Mouse (Mus musculus) forebrain, postnatal 0 days (tissue): ENCODE measurements at regions not wholly inside any gene's neighbourhood (a gene's known extent, or its start where the extent isn't known, plus 50 kb on each side); places are given as distances from the start of the nearest gene placed in this dataset.

Experiments used
- ATAC-seq: fragments of 200-750 bp; cut with Nextera tagmentation; 2 replicates; pipeline ENCODE4 v1.8.0; 2017; ENCODE audit warnings: mild to moderate bottlenecking, moderate library complexity
- DNase-seq: peaks from one replicate; pipeline ENCODE4 v3.0.0-alpha.2; 2015
- H3K27ac ChIP-seq: fragments of 300-500 bp; sonication (generic); 2 replicates; pipeline ENCODE4 v1.5.1; 2014; ENCODE audit warnings: low read depth, mild to moderate bottlenecking, antibody characterized with exemption, low read length, moderate library complexity, mixed read lengths
- H3K27me3 ChIP-seq: fragments of 300-500 bp; sonication (generic); 2 replicates; pipeline ENCODE4 v1.6.1; 2014; ENCODE audit warnings: mild to moderate bottlenecking, low read length, mixed read lengths; ENCODE audit not compliant: insufficient read depth
- H3K36me3 ChIP-seq: fragments of 300-500 bp; sonication (generic); 2 replicates; pipeline ENCODE4 v1.6.1; 2014; ENCODE audit warnings: mild to moderate bottlenecking, moderate library complexity; ENCODE audit not compliant: insufficient read depth
- H3K4me1 ChIP-seq: fragments of 300-500 bp; sonication (generic); 2 replicates; pipeline ENCODE4 v1.6.1; 2014; ENCODE audit warnings: antibody characterized with exemption; ENCODE audit not compliant: insufficient read depth
- H3K4me2 ChIP-seq: fragments of 300-500 bp; sonication (generic); 2 replicates; pipeline ENCODE4 v1.6.1; 2014; ENCODE audit warnings: low read depth, mild to moderate bottlenecking, moderate library complexity
- H3K4me3 ChIP-seq: fragments of 300-500 bp; sonication (generic); 2 replicates; pipeline ENCODE4 v1.5.1; 2014; ENCODE audit warnings: low read depth, low read length, mixed read lengths
- H3K9ac ChIP-seq: fragments of 300-500 bp; sonication (generic); 2 replicates; pipeline ENCODE4 v1.6.1; 2014; ENCODE audit warnings: mild to moderate bottlenecking
- H3K9me3 ChIP-seq: fragments of 300-500 bp; sonication (generic); 2 replicates; pipeline ENCODE4 v1.6.1; 2016; ENCODE audit warnings: low read length
- CTCF ChIP-seq: sonication (generic); IDR thresholded peaks from 2 replicates; pipeline ENCODE4 v1.5.1; 2016; ENCODE audit warnings: antibody characterized with exemption, control low read depth, low read depth
- WGBS: fragments of 180-500 bp; shearing (Covaris S2); extraction: QIAGEN DNeasy Blood & Tissue Kit; methylation state at CpG from one replicate; pipeline ENCODE4 v1.1.7; 2014; 5-methylcytosine and 5-hydroxymethylcytosine counted together

- H3K36me3 ChIP-seq, result no peaks in the 10 kb centered on the region
- 73% methylated on average over 5 of the region's 5 CpGs for WGBS
- ATAC-seq, result no peak
These were observed 53.9 kb upstream of the Fmo9 start for GRCm38 (mm10) chr1:166735545-166735944.

GRCm38 (mm10) chr1:166738029-166738428 is 56.4 kb upstream of the Fmo9 start:
- Histone ChIP-seq H3K4me2 (no peak overlapping the region), H3K4me1 (no peaks in the 10 kb centered on the region), H3K27me3 (no peaks in the 10 kb centered on the region), H3K36me3 (no peaks in the 10 kb centered on the region), H3K9ac (no peak overlapping the region), H3K27ac (no peak overlapping the region), H3K9me3 (no peaks in the 10 kb centered on the region), H3K4me3 (no peak overlapping the region)
- peak; percentile 81 for DNase-seq
- peak; percentile 42; the same call in 1 of the 2 replicates for ATAC-seq
- peak; percentile 80 for TF ChIP-seq CTCF
- WGBS, result 0% methylated on average over 2 of the region's 2 CpGs

More at GRCm38 (mm10) chr1:166735545-166735944, 53.9 kb upstream of the Fmo9 start:
- no peak overlapping the region for H3K9ac ChIP-seq
- H3K4me1 ChIP-seq, result no peaks in the 10 kb centered on the region
- no peak overlapping the region for H3K27ac ChIP-seq
- no peak for DNase-seq
- TF ChIP-seq CTCF, result no peak
- H3K4me2 ChIP-seq, result no peak overlapping the region
- no peaks in the 10 kb centered on the region for H3K27me3 ChIP-seq
- no peaks in the 10 kb centered on the region for H3K9me3 ChIP-seq
- no peak overlapping the region for H3K4me3 ChIP-seq

DNA sequence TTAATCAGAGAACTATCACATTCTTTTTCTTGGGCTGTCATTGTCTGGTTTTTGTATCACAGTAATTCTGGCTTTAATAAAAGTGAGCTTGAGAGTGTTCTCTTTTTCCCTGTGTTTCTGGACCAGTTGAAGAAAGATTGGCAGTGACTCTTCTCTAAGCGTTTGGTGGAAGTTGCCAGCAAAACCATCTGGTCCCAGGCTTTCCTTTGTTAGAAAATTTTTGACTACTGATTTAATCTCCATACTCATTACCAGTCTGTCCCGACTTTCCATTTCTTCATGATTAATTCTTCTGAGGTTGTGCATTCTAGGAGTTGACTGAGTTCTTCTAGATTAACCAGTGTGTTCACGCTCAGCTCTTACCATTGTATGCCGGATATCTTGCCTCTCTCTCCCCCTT is 68.6 kb upstream of the Fmo9 start:
- no peaks in the 10 kb centered on the region; the same call in none of the 2 replicates for H3K4me1 ChIP-seq
- ATAC-seq, result peak; percentile 81
- peak overlapping the region; percentile 36; the same call in 1 of the 2 replicates for H3K27ac ChIP-seq
- no peaks in the 10 kb centered on the region for H3K27me3 ChIP-seq
- H3K36me3 ChIP-seq, result no peaks in the 10 kb centered on the region
- no peaks in the 10 kb centered on the region for H3K9me3 ChIP-seq
- DNase-seq, result peak; percentile 85
- no peak for TF ChIP-seq CTCF
- 28% methylated on average over 4 of the region's 4 CpGs for WGBS
- no peak overlapping the region for H3K4me3 ChIP-seq
- no peak overlapping the region for H3K9ac ChIP-seq
- no peak overlapping the region for H3K4me2 ChIP-seq

- Histone ChIP-seq H3K9me3 (no peaks in the 10 kb centered on the region), H3K4me1 (no peaks in the 10 kb centered on the region; the same call in none of the 2 replicates), H3K27me3 (no peaks in the 10 kb centered on the region), H3K27ac (peak overlapping the region; percentile 36; the same call in 1 of the 2 replicates), H3K4me2 (no peak overlapping the region), H3K4me3 (no peak overlapping the region), H3K9ac (no peak overlapping the region), H3K36me3 (no peaks in the 10 kb centered on the region)
- TF ChIP-seq CTCF, result no peak
- DNase-seq (no peak), ATAC-seq (0 out of 2 replicates have a peak, but pooled peaks have one; percentile 28)
- 65% methylated on average over 4 of the region's 4 CpGs for WGBS
These were observed 69.1 kb upstream of the Fmo9 start for GRCm38 (mm10) chr1:166750777-166751176.

DNA sequence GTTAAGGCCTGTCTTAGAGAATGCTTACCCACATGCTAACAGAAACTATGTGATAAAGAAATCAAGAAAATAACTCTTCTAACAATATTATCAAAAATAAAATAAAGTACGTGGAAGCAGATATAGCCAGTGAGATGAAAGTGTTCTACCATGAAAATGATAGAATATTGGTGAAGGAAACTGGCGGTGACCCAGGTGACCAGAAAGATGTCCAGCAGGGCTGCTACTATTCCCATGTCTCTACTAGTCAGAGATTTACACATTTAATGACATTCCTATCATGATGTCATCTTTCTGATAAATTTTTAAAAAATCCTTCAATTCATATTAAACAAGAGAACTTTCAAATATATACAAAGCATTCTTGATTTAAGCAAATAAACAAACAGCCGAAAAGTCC is 69.8 kb upstream of the Fmo9 start:
- no peak for TF ChIP-seq CTCF
- DNase-seq, result no peak
- Histone ChIP-seq H3K27ac (no peak overlapping the region), H3K4me1 (no peaks in the 10 kb centered on the region; the same call in none of the 2 replicates), H3K4me3 (no peak overlapping the region), H3K4me2 (no peak overlapping the region), H3K9ac (no peak overlapping the region), H3K9me3 (no peaks in the 10 kb centered on the region), H3K36me3 (no peaks in the 10 kb centered on the region), H3K27me3 (no peaks in the 10 kb centered on the region)
- WGBS, result 94% methylated on average over 3 of the region's 3 CpGs
- ATAC-seq, result no peak

DNA sequence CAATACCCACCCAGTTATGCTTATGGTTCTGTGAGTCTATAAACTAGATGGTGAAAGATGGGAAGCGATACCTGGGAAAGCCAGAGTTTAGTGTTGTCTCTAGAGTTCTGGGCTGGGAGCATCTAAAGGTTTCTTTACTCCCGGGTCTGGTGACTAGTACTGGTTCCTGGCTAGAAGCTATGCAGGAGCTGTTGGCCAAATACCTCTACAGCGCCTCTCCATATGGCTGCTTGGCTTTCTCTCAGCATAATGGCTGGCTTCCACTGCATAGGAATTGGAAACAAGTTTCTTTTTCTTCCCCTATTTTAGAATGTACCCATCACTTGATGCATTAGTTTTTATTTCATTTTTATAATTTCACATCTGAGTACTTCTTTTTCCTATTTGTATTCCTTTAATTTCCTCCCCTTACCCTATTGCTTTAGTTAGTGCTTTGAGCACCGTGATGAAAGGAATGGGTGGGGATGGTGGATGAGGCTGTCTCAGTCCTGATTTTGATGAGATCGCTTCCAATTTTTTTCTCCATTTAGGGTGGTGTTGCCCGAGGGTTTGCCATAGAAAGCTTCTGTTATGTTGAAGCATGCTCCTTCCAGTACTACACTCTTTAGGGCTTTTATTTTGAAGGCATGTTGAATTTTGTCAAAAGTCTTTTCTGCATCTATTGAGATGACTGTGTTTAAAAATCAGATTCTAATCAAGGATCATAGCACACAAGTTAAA is 71.5 kb upstream of the Fmo9 start:
- Histone ChIP-seq H3K4me1 (no peaks in the 10 kb centered on the region; the same call in none of the 2 replicates), H3K27me3 (no peaks in the 10 kb centered on the region), H3K4me2 (no peak overlapping the region), H3K9ac (no peak overlapping the region), H3K27ac (no peak overlapping the region), H3K9me3 (no peaks in the 10 kb centered on the region), H3K36me3 (no peaks in the 10 kb centered on the region), H3K4me3 (no peak overlapping the region)
- no peak for TF ChIP-seq CTCF
- 64% methylated on average over 6 of the region's 6 CpGs for whole genome bisulfite sequencing
- DNase-seq (peak; percentile 63), ATAC-seq (peak; percentile 66)

DNA sequence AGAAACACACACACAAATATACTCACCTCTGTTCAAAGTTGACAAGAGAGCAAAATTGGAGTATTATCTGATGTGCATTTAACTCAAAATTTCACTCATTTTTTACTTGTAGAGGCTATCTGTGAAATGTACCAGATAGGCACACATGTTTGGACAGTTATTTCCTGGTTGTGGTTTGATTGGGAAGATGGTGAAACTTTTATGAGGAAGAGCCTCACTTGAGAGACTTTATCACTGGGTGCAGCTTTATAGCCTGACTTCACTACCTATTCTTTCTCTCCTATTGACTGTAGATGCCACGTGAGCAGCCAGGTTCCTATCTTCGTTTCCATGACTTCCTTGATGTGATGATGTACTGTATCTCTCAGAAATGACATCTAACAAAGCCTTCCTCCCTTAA is 77.3 kb upstream of the Fmo9 start:
- Histone ChIP-seq H3K27me3 (no peaks in the 10 kb centered on the region), H3K9ac (no peak overlapping the region), H3K9me3 (no peaks in the 10 kb centered on the region), H3K4me1 (no peaks in the 10 kb centered on the region), H3K4me3 (no peak overlapping the region), H3K36me3 (no peaks in the 10 kb centered on the region), H3K4me2 (no peak overlapping the region), H3K27ac (no peak overlapping the region)
- no peak for TF ChIP-seq CTCF
- 85% methylated on average over 2 of the region's 2 CpGs for WGBS
- ATAC-seq, result no peak
- no peak for DNase-seq
